Mouse (Mus musculus) intestine, embryonic 14.5 days (tissue): ENCODE results near the gene Nol7. TPM values are rescaled to one million over a fixed set of nuclear protein-coding genes. Genes with fewer than 3 reads are reported as not detected.
A peak's percentile ranks its signal among the peaks of the same experiment; 100 is the strongest.

ENCODE experiments used
- ATAC-seq: fragments of 200-750 bp; cut with Nextera tagmentation; replicated peaks from 2 replicates; pipeline ENCODE4 v1.8.0; 2017; ENCODE audit warnings: low read depth, moderate number of reproducible peaks, moderate TSS enrichment, moderate library complexity; ENCODE audit not compliant: low FRiP score, low TSS enrichment
- DNase-seq: peaks from one replicate; pipeline ENCODE4 v3.0.0-alpha.2; 2018; ENCODE audit warnings: low spot score
- H3K27ac ChIP-seq: fragments of 300-500 bp; sonication (generic); 2 replicates; pipeline ENCODE4 v1.5.1; 2014; ENCODE audit warnings: low read depth, mild to moderate bottlenecking, control low read depth
- H3K27me3 ChIP-seq: fragments of 300-500 bp; sonication (generic); replicated peaks from 2 replicates; pipeline ENCODE4 v1.6.1; 2014; ENCODE audit warnings: low read length, control low read depth; ENCODE audit not compliant: control insufficient read depth, insufficient read depth
- H3K36me3 ChIP-seq: fragments of 300-500 bp; sonication (generic); 2 replicates; pipeline ENCODE4 v1.6.1; 2014; ENCODE audit warnings: low read length, control low read depth; ENCODE audit not compliant: control insufficient read depth, insufficient read depth
- H3K4me1 ChIP-seq: fragments of 300-500 bp; sonication (generic); replicated peaks from 2 replicates; pipeline ENCODE4 v1.6.1; 2014; ENCODE audit warnings: low read length, control low read depth, mixed read lengths; ENCODE audit not compliant: control insufficient read depth, insufficient read depth
- H3K4me2 ChIP-seq: fragments of 300-500 bp; sonication (generic); 2 replicates; pipeline ENCODE4 v1.6.1; 2014; ENCODE audit warnings: low read length
- H3K4me3 ChIP-seq: fragments of 300-500 bp; sonication (generic); 2 replicates; pipeline ENCODE4 v1.5.1; 2014; ENCODE audit warnings: low read depth, low read length, control low read depth, mixed read lengths
- H3K9ac ChIP-seq: fragments of 300-500 bp; sonication (generic); 2 replicates; pipeline ENCODE4 v1.6.1; 2014; ENCODE audit warnings: mild to moderate bottlenecking, low read length
- H3K9me3 ChIP-seq: fragments of 300-500 bp; sonication (generic); 2 replicates; pipeline ENCODE4 v1.6.1; 2016; ENCODE audit warnings: low read length, control low read depth; ENCODE audit not compliant: control insufficient read depth
- WGBS: fragments of 180-500 bp; shearing (Covaris S2); extraction: QIAGEN DNeasy Blood & Tissue Kit; methylation state at CpG from one replicate; pipeline ENCODE4 v1.1.7; 2014; 5-methylcytosine and 5-hydroxymethylcytosine counted together
- polyA plus RNA-seq: library from polyadenylated mRNA; unstranded; fragments of >200 nt; fragmentation: Nextera tagmentation; extraction: Ambion mirVana; gene quantifications from 2 replicates; pipeline ENCODE4 v1.2.1, GENCODE M21; 2014

The Nol7 gene
- polyA plus RNA-seq = 136 and 146 TPM in 2 replicates

GRCm38 (mm10) chr13:43398297-43399080 lies at the start of gene Nol7:
Gene Nol7, plus strand, starts transcription at chr13:43398390.
- H3K36me3 ChIP-seq = peaks cover 32% of the 10 kb centered on the region
- H3K27me3 ChIP-seq = no peaks in the 10 kb centered on the region
- H3K9me3 ChIP-seq = no peaks in the 10 kb centered on the region
- peak within 1 kb of the TSS; percentile 63 for H3K4me2 ChIP-seq
- DNase-seq = peak; percentile 99
- peak; percentile 92 for ATAC-seq
- no peaks in the 10 kb centered on the region for H3K4me1 ChIP-seq
- 1% methylated on average over 72 of the region's 72 CpGs for WGBS
- H3K9ac ChIP-seq = peak within 1 kb of the TSS; percentile 86
- peak within 1 kb of the TSS; percentile 84 for H3K4me3 ChIP-seq
- peak within 1 kb of the TSS; percentile 91 for H3K27ac ChIP-seq

GRCm38 (mm10) chr13:43349376-43349775 lies 48.8 kb upstream of the Nol7 start:
- no peak overlapping the region for H3K27ac ChIP-seq
- DNase-seq (no peak), ATAC-seq (no peak)
- H3K9me3 ChIP-seq = no peaks in the 10 kb centered on the region
- H3K4me3 ChIP-seq = no peak overlapping the region
- no peak overlapping the region for H3K4me2 ChIP-seq
- no peaks in the 10 kb centered on the region for H3K27me3 ChIP-seq
- WGBS = 85% methylated on average over 8 of the region's 8 CpGs
- H3K9ac ChIP-seq = no peak overlapping the region
- H3K4me1 ChIP-seq = no peaks in the 10 kb centered on the region
- no peaks in the 10 kb centered on the region for H3K36me3 ChIP-seq

GRCm38 (mm10) chr13:43350489-43351169 lies 47.6 kb upstream of the Nol7 start:
- ATAC-seq (no peak), DNase-seq (no peak)
- H3K4me1 ChIP-seq = 0 out of 2 replicates have a peak, but pooled peaks cover 3% of the 10 kb centered on the region
- H3K4me3 ChIP-seq = no peak overlapping the region
- H3K27ac ChIP-seq = no peak overlapping the region
- no peak overlapping the region for H3K4me2 ChIP-seq
- 72% methylated on average over 9 of the region's 9 CpGs for WGBS
- no peaks in the 10 kb centered on the region for H3K27me3 ChIP-seq
- no peaks in the 10 kb centered on the region for H3K9me3 ChIP-seq
- H3K36me3 ChIP-seq = no peaks in the 10 kb centered on the region
- no peak overlapping the region for H3K9ac ChIP-seq

- Histone ChIP-seq H3K4me2 (no peak overlapping the region), H3K9ac (no peak overlapping the region), H3K36me3 (no peaks in the 10 kb centered on the region), H3K4me3 (no peak overlapping the region), H3K27ac (no peak overlapping the region), H3K27me3 (no peaks in the 10 kb centered on the region), H3K9me3 (no peaks in the 10 kb centered on the region), H3K4me1 (0 out of 2 replicates have a peak, but pooled peaks cover 3% of the 10 kb centered on the region)
- 44% methylated on average over 4 of the region's 4 CpGs for WGBS
- no peak for DNase-seq
- ATAC-seq = no peak
These were observed 44.8 kb upstream of the Nol7 start for GRCm38 (mm10) chr13:43353356-43353755.

- ATAC-seq (no peak), DNase-seq (no peak)
- Histone ChIP-seq H3K9ac (no peak overlapping the region), H3K27me3 (no peaks in the 10 kb centered on the region), H3K9me3 (no peaks in the 10 kb centered on the region), H3K4me1 (0 out of 2 replicates have a peak, but pooled peaks cover 3% of the 10 kb centered on the region), H3K27ac (no peak overlapping the region), H3K36me3 (no peaks in the 10 kb centered on the region), H3K4me2 (no peak overlapping the region), H3K4me3 (no peak overlapping the region)
- 30% methylated on average over 12 of the region's 12 CpGs for WGBS
These were observed 43.8 kb upstream of the Nol7 start for GRCm38 (mm10) chr13:43354362-43354761.

- 87% methylated on average over 14 of the region's 14 CpGs for WGBS
- no peak for DNase-seq
- ATAC-seq = no peak
- Histone ChIP-seq H3K27me3 (no peaks in the 10 kb centered on the region), H3K27ac (no peak overlapping the region), H3K4me1 (0 out of 2 replicates have a peak, but pooled peaks cover 3% of the 10 kb centered on the region), H3K9me3 (no peaks in the 10 kb centered on the region), H3K4me2 (no peak overlapping the region), H3K4me3 (no peak overlapping the region), H3K36me3 (no peaks in the 10 kb centered on the region), H3K9ac (no peak overlapping the region)
These were observed 41.7 kb upstream of the Nol7 start for GRCm38 (mm10) chr13:43356346-43357125.

- H3K4me3 ChIP-seq = no peak overlapping the region
- H3K4me2 ChIP-seq = no peak overlapping the region
- no peaks in the 10 kb centered on the region for H3K9me3 ChIP-seq
- H3K27me3 ChIP-seq = no peaks in the 10 kb centered on the region
- ATAC-seq (no peak), DNase-seq (no peak)
- H3K9ac ChIP-seq = no peak overlapping the region
- no peaks in the 10 kb centered on the region for H3K36me3 ChIP-seq
- WGBS = 65% methylated on average over 6 of the region's 6 CpGs
- H3K4me1 ChIP-seq = 0 out of 2 replicates have a peak, but pooled peaks cover under 1% of the 10 kb centered on the region
- no peak overlapping the region for H3K27ac ChIP-seq
These were observed 37.7 kb upstream of the Nol7 start for GRCm38 (mm10) chr13:43360534-43360933.

- Histone ChIP-seq H3K27ac (no peak overlapping the region), H3K27me3 (no peaks in the 10 kb centered on the region), H3K9ac (no peak overlapping the region), H3K36me3 (no peaks in the 10 kb centered on the region), H3K4me2 (no peak overlapping the region), H3K4me1 (0 out of 2 replicates have a peak, but pooled peaks cover 5% of the 10 kb centered on the region), H3K9me3 (no peaks in the 10 kb centered on the region), H3K4me3 (no peak overlapping the region)
- no peak for DNase-seq
- 75% methylated on average over 9 of the region's 9 CpGs for WGBS
- ATAC-seq = no peak
These were observed 35.8 kb upstream of the Nol7 start for GRCm38 (mm10) chr13:43362353-43362752.
